Mouse (Mus musculus): Measurements from ENCODE around the gene Arf6.
"Not testable (repeated sequence)": the region's sequence is repeated elsewhere in the genome, so short reads cannot be mapped to it uniquely, and the experiment has no call there.

Gene Arf6

GRCm38 (mm10) chr12:69376132-69376531, 4.2 kb downstream of the Arf6 start:
- no peak for DNase-seq

- no peak for DNase-seq
Measured at GRCm38 (mm10) chr12:69377188-69377587, 5.2 kb downstream of the Arf6 start.

GRCm38 (mm10) chr12:69377636-69378035, 5.7 kb downstream of the Arf6 start:
- not testable (repeated sequence) for DNase-seq

GRCm38 (mm10) chr12:69378558-69379454, 6.9 kb downstream of the Arf6 start:
- no peak for DNase-seq

GRCm38 (mm10) chr12:69382880-69383279, 10.9 kb downstream of the Arf6 start:
- DNase-seq = no peak

DNA sequence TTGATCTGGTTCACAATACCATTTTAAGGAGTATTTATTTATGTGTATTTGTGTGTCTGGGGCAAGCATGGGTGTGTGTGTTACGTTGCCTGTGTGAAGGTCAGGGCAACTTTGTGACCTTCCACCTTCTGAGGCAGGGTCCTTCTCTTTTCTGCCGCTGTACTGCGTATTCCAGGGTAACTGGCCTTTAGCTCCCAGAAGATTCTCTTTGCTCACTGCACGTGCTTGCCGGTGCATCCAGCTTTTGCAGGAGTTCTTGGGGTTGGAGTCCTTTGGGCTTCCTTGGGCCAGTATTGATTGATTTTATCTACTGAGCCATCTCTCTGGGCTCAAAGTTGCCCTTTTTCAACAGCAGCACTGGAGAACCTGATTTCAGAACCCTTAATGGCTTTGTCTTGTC, 12.7 kb downstream of the Arf6 start:
- no peak for DNase-seq

DNA sequence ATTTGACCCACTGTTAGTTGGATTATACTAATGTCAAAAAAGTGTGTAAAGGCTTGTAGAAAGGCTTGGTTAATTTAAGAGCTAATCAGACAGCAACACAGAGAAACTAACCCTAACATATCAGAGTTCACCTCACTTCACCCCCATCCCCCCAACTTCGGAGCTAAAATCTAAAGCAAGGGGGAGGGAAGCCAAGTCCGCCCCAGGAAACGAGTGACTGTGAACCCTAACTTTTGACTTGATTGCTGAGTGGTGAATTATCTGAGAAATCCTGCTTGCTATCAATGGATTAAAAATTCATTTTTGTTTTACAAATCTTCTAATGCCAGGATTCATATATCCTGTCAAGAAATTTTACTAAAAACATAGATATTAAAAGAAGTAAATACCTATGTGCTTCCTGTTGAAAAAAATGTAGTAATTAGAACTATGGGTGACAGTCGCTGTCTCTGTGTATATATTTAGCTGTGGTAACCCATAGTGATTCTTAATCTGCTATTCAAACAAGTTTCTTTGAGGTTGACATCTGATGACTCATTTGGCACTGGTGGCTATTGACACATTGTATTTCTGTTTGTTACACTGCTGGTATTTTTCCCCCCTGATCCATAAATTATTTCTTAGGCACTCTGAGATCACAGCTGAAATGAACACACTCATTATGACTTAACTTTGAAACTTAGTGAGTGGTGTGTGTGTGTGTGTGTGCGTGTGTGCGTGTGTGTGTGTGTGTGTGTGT, 13.8 kb downstream of the Arf6 start:
- DNase-seq = no peak

GRCm38 (mm10) chr12:69386281-69386732, 14.4 kb downstream of the Arf6 start:
- not testable (repeated sequence) for DNase-seq

- DNase-seq = no peak
Measured at GRCm38 (mm10) chr12:69388321-69388869, 16.4 kb downstream of the Arf6 start.

DNA sequence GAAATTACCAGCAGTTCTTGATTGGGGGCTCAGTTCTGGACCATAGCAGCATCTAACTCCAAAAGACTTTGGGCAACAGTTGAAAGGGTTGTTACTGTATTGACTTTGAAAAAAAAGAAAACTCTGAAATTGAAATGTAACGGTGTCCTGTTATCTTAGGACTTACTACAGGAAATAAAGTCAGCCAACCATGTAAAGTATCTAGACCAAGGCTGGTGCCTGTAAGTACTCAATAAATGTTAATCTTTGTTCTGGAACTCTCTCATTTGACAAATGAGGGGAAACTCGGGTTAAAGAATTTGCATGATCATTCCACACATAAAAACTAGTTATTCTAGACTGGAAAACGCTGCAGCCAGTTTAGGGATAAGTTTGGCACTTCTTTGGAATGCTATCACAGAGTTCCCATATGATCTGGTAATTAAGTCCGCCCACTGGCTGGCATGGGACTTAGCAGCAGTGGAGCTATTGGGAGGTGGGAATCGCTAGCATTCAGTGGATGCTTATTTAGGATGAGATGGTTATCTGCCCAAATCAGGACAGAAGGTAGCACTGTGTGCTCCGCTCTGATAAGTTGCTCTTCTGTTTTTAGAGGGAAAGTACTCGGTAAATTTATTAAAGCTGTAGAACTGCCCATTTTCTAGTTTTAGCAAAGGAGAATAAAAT, 17.5 kb downstream of the Arf6 start:
- no peak for DNase-seq

GRCm38 (mm10) chr12:69390000-69390698, 18.2 kb downstream of the Arf6 start:
- no peak for DNase-seq

DNA sequence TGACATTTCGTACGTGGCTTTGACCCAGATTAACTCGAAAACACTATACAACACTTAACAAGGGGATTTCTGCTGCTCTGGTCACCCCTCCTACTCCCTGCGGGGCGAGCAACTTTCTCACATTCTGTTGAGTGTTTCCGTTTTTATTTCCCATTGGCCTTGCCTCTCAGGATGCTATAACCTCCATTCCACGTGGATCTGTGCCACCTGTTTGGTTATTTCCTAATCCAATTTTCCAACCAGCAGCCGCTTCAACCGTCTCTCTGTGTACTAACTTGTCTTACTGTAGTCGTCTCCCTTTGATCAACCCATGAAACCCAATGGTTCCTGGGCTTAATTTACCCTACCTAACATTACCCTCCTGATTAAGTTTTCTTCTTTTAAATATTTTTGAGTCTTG, 21.1 kb downstream of the Arf6 start:
- DNase-seq = no peak

DNA sequence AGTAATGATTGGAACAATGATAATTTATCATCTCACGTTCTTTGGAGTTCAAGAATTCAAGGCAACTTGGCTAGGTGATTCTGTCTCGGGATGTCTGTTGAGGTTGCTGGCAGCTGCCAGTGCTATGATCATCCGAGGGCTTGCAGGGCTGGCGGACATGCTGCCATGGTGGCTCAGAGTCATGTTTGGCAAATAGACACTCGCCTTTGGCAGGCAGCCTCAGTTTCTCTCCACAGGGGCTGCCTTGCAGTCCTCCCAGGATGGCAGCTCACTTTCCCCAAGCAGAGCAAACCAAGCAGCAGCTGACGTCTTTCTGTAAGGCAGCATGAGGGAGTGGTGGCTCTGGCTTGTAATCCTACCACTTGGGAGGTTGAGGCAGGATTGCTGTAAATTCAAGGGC, 22.5 kb downstream of the Arf6 start:
- no peak for DNase-seq

- no peak for DNase-seq
Measured at GRCm38 (mm10) chr12:69400367-69400766, 28.4 kb downstream of the Arf6 start.

DNA sequence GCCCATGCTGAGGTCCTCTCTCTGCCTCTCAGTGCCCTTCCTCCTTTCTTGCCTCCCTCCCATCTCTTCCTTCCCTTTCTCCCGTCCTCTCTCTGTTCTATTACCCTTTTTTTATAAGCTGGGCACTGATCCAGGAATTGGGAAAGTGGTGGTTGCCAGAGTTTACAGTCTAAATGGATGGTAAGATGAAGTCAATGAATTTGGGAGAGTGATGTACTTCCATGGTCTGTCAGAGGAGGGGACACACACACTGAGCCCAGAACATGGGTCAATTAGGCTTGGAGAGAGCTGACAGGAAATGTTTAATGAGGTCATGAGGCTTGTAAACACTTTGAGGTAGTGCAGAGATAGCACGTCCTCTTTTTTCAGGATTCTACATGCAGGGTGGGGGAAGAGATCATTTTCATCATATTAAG, 28.9 kb downstream of the Arf6 start:
- no peak for DNase-seq

DNA sequence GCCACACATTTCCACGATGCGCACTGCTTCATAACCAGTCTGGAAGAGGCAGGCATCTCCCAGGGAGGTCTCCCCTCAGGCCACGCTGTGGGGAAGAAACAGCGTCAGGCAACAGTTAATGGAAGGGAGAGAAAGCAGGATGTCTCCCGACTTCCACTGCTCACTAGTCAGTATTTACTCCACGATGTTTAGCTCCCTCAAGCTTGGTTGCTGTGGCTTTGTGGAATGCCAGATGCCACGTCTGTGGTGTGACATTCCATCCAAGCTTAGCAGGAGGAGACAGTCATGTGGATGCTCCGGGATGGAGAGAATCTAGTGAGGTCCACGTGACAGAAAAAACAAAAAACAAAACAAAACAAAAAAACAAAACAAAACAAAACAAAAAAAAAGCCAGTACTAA, 30.1 kb downstream of the Arf6 start:
- DNase-seq = no peak

DNA sequence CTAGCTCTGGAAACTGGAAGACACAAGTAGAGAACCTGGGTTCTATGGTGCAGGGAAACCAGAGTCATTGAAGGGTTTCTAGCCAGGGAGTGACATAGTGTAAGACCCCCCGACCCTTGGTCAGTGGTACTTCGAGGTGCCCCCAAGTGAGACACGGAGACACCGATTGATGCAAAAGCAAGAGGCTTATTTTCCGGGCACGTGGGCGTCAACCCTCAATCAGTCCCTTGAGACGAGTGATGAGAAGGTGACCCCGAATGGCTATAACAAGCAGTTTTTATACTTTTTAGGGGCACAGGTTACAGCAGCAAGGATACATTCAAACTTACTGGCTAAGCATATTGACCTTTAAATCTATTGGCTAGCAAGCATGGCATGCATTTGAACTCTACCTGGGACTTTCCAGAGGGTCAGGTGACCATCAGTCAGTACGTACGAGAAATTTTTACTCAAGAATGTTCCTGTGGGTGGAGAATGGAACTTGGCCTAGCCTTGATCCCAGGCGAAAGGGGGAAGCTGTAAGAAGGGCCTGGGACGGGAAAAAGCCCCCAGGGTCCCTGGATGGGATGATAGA, 30.7 kb downstream of the Arf6 start:
- DNase-seq = no peak

DNA sequence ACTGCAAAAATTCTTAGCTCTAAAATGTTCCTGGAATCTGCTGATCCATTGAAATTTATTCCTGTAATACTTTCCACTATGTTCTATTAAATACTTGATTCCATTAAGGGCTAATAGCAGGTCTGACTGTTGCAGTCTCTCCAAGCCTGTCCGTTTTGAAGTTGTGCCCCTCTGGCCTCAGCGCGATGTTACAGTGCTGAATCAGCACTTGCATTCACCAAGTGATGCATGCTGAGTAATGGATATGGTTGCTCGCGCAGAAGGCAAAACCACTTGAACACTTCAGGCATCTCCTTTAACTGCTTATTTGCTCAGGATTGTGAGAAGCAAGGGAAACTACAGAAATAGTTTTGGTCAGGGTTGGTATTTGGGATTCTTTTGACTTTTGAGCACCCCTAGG, 38.8 kb downstream of the Arf6 start:
- DNase-seq = no peak

DNA sequence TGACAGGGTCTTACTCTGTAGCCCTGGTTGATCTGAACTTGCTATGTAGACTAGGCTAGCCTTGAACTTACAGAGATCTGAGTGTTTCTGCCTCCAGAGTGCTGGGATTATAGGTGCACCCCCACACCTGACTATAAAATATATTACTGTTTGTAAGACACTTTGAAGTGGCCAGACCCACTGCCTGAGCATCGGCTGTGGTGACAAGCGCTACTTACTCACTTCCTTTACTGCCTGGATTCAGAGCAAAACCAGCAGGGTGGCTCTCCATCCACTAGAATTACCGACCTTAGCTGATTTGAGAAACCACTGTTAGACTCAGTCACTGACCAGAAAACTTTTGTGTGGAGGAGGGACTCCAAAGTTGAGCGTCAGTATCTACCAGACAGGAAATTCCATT, 40.0 kb downstream of the Arf6 start:
- DNase-seq = no peak

DNA sequence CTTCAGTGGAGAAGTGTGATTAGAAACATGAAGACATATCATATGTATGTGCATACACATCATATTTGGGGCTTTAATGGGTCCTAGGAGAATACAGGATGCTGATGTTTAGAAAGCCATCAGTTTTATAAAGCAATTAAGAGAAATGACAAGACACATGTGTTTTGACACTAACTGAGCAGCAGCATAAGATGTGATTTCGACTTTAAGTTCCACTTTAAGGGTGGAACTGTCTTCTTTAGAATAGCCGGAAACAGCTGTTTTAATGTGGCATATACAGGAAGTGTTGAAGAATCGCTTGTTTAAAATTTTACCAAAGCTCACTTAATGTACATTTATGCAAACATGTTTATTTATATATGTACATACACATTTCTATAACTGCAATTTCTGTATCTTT, 41.4 kb downstream of the Arf6 start:
- no peak for DNase-seq

GRCm38 (mm10) chr12:69414826-69415572, 43.0 kb downstream of the Arf6 start:
- DNase-seq = no peak

All from thymus, postnatal 25 days (tissue).